In genomic region chr4:137942782-137943486, GRCm38 (mm10) we compare ENCODE assay signal across 13 mouse cellular contexts. TPM values are rescaled to one million over a fixed set of nuclear protein-coding genes. Genes with fewer than 3 reads are reported as not detected.
DNase-seq lines count a peak whose midpoint lies in the region; ATAC-seq lines count a peak whose summit lies in the region.
"Had no signal": no experiment of that assay in that cellular context is flagged by ENCODE, and none has a peak within 500 bp of the region (broad histone marks: within the 10 kb centered on the region; RNA-seq: fewer than 3 reads in every experiment).

No protein-coding gene starts in this region.

- no peak overlapping the region for H3K9ac ChIP-seq in hindbrain, embryonic 12.5 days
- H3K9ac ChIP-seq in hindbrain, embryonic 11.5 days (ENCODE audit: low read depth, low read length): no peak overlapping the region
- H3K9ac ChIP-seq in midbrain, embryonic 14.5 days (replicated peaks; ENCODE audit: low read length): peak overlapping the region; percentile 6; the same call in 1 of the 2 replicates
- no peak overlapping the region for H3K9ac ChIP-seq in midbrain, embryonic 11.5 days (ENCODE audit: low read length)
- no peak overlapping the region for H3K9ac ChIP-seq in forebrain, embryonic 16.5 days (replicated peaks; ENCODE audit: low read depth, low read length)
- H3K9ac ChIP-seq: embryonic facial prominence, embryonic 15.5 days; hindbrain, embryonic 15.5 days; liver, embryonic 14.5 days had no signal

- H3K4me3 ChIP-seq in hindbrain, embryonic 12.5 days: no peak overlapping the region
- H3K4me3 ChIP-seq in hindbrain, embryonic 11.5 days (ENCODE audit: low read depth, low read length): no peak overlapping the region
- H3K4me3 ChIP-seq in midbrain, embryonic 14.5 days (replicated peaks; ENCODE audit: low read depth, low read length): no peak overlapping the region
- no peak overlapping the region for H3K4me3 ChIP-seq in midbrain, embryonic 11.5 days (ENCODE audit: low read depth, low read length)
- no peak overlapping the region for H3K4me3 ChIP-seq in forebrain, embryonic 16.5 days (replicated peaks; ENCODE audit: low read length)
- H3K4me3 ChIP-seq: embryonic facial prominence, embryonic 15.5 days; hindbrain, embryonic 15.5 days had no signal

- 0 out of 2 replicates have a peak, but pooled peaks cover 3% of the 10 kb centered on the region for H3K9me3 ChIP-seq in hindbrain, embryonic 12.5 days (replicated peaks)
- H3K9me3 ChIP-seq in hindbrain, embryonic 11.5 days (ENCODE audit: control insufficient read depth, low read length): no peaks in the 10 kb centered on the region
- H3K9me3 ChIP-seq in midbrain, embryonic 14.5 days (ENCODE audit: control insufficient read depth, low read length): no peaks in the 10 kb centered on the region
- H3K9me3 ChIP-seq in midbrain, embryonic 11.5 days (ENCODE audit: control insufficient read depth, low read length): no peaks in the 10 kb centered on the region
- H3K9me3 ChIP-seq in forebrain, embryonic 16.5 days (ENCODE audit: control insufficient read depth, low read length): no peaks in the 10 kb centered on the region
- H3K9me3 ChIP-seq: embryonic facial prominence, embryonic 15.5 days; hindbrain, embryonic 15.5 days had no signal

- WGBS in hindbrain, embryonic 12.5 days: 48% methylated on average over 9 of the region's 9 CpGs
- WGBS in hindbrain, embryonic 11.5 days: 54% methylated on average over 9 of the region's 9 CpGs
- WGBS in midbrain, embryonic 14.5 days: 38% methylated on average over 9 of the region's 9 CpGs
- WGBS in midbrain, embryonic 11.5 days: 33% methylated on average over 9 of the region's 9 CpGs
- WGBS in forebrain, embryonic 16.5 days: 32% methylated on average over 9 of the region's 9 CpGs

- peaks cover 28% of the 10 kb centered on the region for H3K4me1 ChIP-seq in hindbrain, embryonic 12.5 days
- H3K4me1 ChIP-seq in hindbrain, embryonic 11.5 days (replicated peaks; ENCODE audit: control insufficient read depth, insufficient read depth, low read length): no peaks in the 10 kb centered on the region; the same call in 1 of the 2 replicates
- H3K4me1 ChIP-seq in midbrain, embryonic 14.5 days (ENCODE audit: control insufficient read depth, insufficient read depth, low read length): peaks cover 18% of the 10 kb centered on the region
- H3K4me1 ChIP-seq in midbrain, embryonic 11.5 days (ENCODE audit: control insufficient read depth, insufficient read depth, low read length): peaks cover 13% of the 10 kb centered on the region
- H3K4me1 ChIP-seq in forebrain, embryonic 16.5 days (replicated peaks; ENCODE audit: control insufficient read depth, insufficient read depth, low read length): peaks cover 16% of the 10 kb centered on the region

- no peaks in the 10 kb centered on the region for H3K27me3 ChIP-seq in hindbrain, embryonic 12.5 days
- H3K27me3 ChIP-seq in hindbrain, embryonic 11.5 days (ENCODE audit: control insufficient read depth, insufficient read depth, low read length): no peaks in the 10 kb centered on the region
- H3K27me3 ChIP-seq in midbrain, embryonic 14.5 days (ENCODE audit: control insufficient read depth, insufficient read depth, low read length): no peaks in the 10 kb centered on the region
- no peaks in the 10 kb centered on the region for H3K27me3 ChIP-seq in midbrain, embryonic 11.5 days (ENCODE audit: control insufficient read depth, insufficient read depth, low read length)
- H3K27me3 ChIP-seq in forebrain, embryonic 16.5 days (replicated peaks; ENCODE audit: control insufficient read depth, insufficient read depth, low read length): no peaks in the 10 kb centered on the region
- H3K27me3 ChIP-seq: embryonic facial prominence, embryonic 15.5 days; hindbrain, embryonic 15.5 days had no signal

- no peak for ATAC-seq in hindbrain, embryonic 12.5 days (ENCODE audit: low FRiP score)
- no peak for ATAC-seq in hindbrain, embryonic 11.5 days (ENCODE audit: low FRiP score)
- ATAC-seq in midbrain, embryonic 14.5 days (ENCODE audit: low FRiP score, low TSS enrichment): no peak
- ATAC-seq in midbrain, embryonic 11.5 days (ENCODE audit: low FRiP score): no peak
- 0 out of 2 replicates have a peak, but pooled peaks have one; percentile 47 for ATAC-seq in forebrain, embryonic 16.5 days
- ATAC-seq: CD4-positive, CD25-positive, alpha-beta regulatory T cell, adult 4 months had no signal

- H3K27ac ChIP-seq in hindbrain, embryonic 12.5 days: peak overlapping the region; percentile 40; the same call in 1 of the 2 replicates
- H3K27ac ChIP-seq in hindbrain, embryonic 11.5 days (ENCODE audit: low read depth, low read length): no peak overlapping the region
- H3K27ac ChIP-seq in midbrain, embryonic 14.5 days (replicated peaks; ENCODE audit: low read depth, low read length): peak overlapping the region; percentile 49
- H3K27ac ChIP-seq in midbrain, embryonic 11.5 days (ENCODE audit: low read depth, low read length): no peak overlapping the region
- H3K27ac ChIP-seq in forebrain, embryonic 16.5 days (ENCODE audit: low read length): peak overlapping the region; percentile 46
- H3K27ac ChIP-seq: embryonic facial prominence, embryonic 15.5 days; hindbrain, embryonic 15.5 days; liver, embryonic 14.5 days had no signal

- DNase-seq in hindbrain, embryonic 11.5 days (ENCODE audit: low spot score): no peak
- no peak for DNase-seq in midbrain, embryonic 14.5 days
- no peak for DNase-seq in midbrain, embryonic 11.5 days (ENCODE audit: low spot score, missing footprints)
- no peak for DNase-seq in urinary bladder, postnatal 25 days (ENCODE audit: low spot score)
- no peak for DNase-seq in lung, adult 18-20 months
- no peak for DNase-seq in right cerebral cortex, adult 18-20 months
- DNase-seq: kidney, postnatal 10 days had no signal

- peaks cover 27% of the 10 kb centered on the region for H3K36me3 ChIP-seq in hindbrain, embryonic 12.5 days
- no peaks in the 10 kb centered on the region for H3K36me3 ChIP-seq in hindbrain, embryonic 11.5 days (ENCODE audit: control insufficient read depth, insufficient read depth, low read length)
- H3K36me3 ChIP-seq in midbrain, embryonic 14.5 days (ENCODE audit: control insufficient read depth, insufficient read depth, low read length): peaks cover 20% of the 10 kb centered on the region
- peaks cover 3% of the 10 kb centered on the region; the same call in 1 of the 2 replicates for H3K36me3 ChIP-seq in midbrain, embryonic 11.5 days (ENCODE audit: control insufficient read depth, insufficient read depth, low read length)
- H3K36me3 ChIP-seq in forebrain, embryonic 16.5 days (ENCODE audit: control insufficient read depth, insufficient read depth): 0 out of 2 replicates have a peak, but pooled peaks cover 5% of the 10 kb centered on the region

- H3K4me2 ChIP-seq in hindbrain, embryonic 12.5 days (replicated peaks): no peak overlapping the region
- no peak overlapping the region for H3K4me2 ChIP-seq in hindbrain, embryonic 11.5 days (replicated peaks; ENCODE audit: low read depth, low read length)
- no peak overlapping the region for H3K4me2 ChIP-seq in midbrain, embryonic 14.5 days (ENCODE audit: low read length)
- no peak overlapping the region for H3K4me2 ChIP-seq in midbrain, embryonic 11.5 days
- H3K4me2 ChIP-seq in forebrain, embryonic 16.5 days (ENCODE audit: low read length): no peak overlapping the region
- H3K4me2 ChIP-seq: embryonic facial prominence, embryonic 15.5 days; hindbrain, embryonic 15.5 days had no signal

RNA-seq across cellular contexts. Expression of gene Eif4g3, which starts 49.9 kb away (rescaled TPM):
- polyA plus RNA-seq in hindbrain, embryonic 12.5 days (2016; fragmentation: Nextera tagmentation; extraction: Ambion mirVana): 61.6 and 61.7 TPM in 2 replicates
- polyA plus RNA-seq in hindbrain, embryonic 11.5 days (2014; fragmentation: Nextera tagmentation; extraction: Ambion mirVana): 46.4 and 56.9 TPM in 2 replicates
- 48.4 and 63.0 TPM in 2 replicates for polyA plus RNA-seq in midbrain, embryonic 14.5 days (2014; fragmentation: Nextera tagmentation; extraction: Ambion mirVana)
- 39.5 and 41.9 TPM in 2 replicates for polyA plus RNA-seq in midbrain, embryonic 11.5 days (2014; fragmentation: Nextera tagmentation; extraction: Ambion mirVana)
- 47.0 and 51.7 TPM in 2 replicates for polyA plus RNA-seq in forebrain, embryonic 16.5 days (2015; fragmentation: Nextera tagmentation; extraction: Ambion mirVana)

Comparison
In these comparisons a context has a peak if more than half of its experiments do, and no peak if none do; other contexts are left out.
1. H3K27ac ChIP-seq: peak in hindbrain, embryonic 12.5 days (single experiment), midbrain, embryonic 14.5 days (single experiment) and forebrain, embryonic 16.5 days (single experiment); none in hindbrain, embryonic 11.5 days (single experiment) and midbrain, embryonic 11.5 days (single experiment).